Mouse (Mus musculus) myocyte (in vitro differentiated cells): ENCODE measurements around the gene Gpr158. TPM values are rescaled to one million over a fixed set of nuclear protein-coding genes. Genes with fewer than 3 reads are reported as not detected.

ENCODE experiments used
- H3K27me3 ChIP-seq: one replicate; pipeline ENCODE4 v1.6.1; 2011; ENCODE audit not compliant: control insufficient read depth, insufficient read depth, insufficient read length
- H3K36me3 ChIP-seq: one replicate; pipeline ENCODE4 v1.6.1; 2011; ENCODE audit not compliant: control insufficient read depth, insufficient read depth
- H3K4me2 ChIP-seq: one replicate; pipeline ENCODE4 v1.6.1; 2011; ENCODE audit warnings: low read depth, control low read depth
- H3K4me3 ChIP-seq: one replicate; pipeline ENCODE4 v1.5.1; 2011; ENCODE audit warnings: mild to moderate bottlenecking, control low read depth, moderate library complexity
- H3K79me2 ChIP-seq: one replicate; pipeline ENCODE4 v1.6.1; 2011; ENCODE audit not compliant: control insufficient read depth, insufficient read depth
- H3ac ChIP-seq: one replicate; pipeline ENCODE4 v1.6.1; 2011; ENCODE audit not compliant: control insufficient read depth, insufficient read length
- CEBPB ChIP-seq: IDR thresholded peaks from 2 replicates; pipeline ENCODE4 v1.6.1; 2011; ENCODE audit warnings: mild to moderate bottlenecking, moderate library complexity; ENCODE audit not compliant: poor library complexity, insufficient read depth, severe bottlenecking
- E2F4 ChIP-seq: IDR thresholded peaks from one replicate; pipeline ENCODE4 v1.6.1; 2011; ENCODE audit warnings: mild to moderate bottlenecking, control low read depth, moderate library complexity; ENCODE audit not compliant: insufficient read depth
- MAX ChIP-seq: IDR thresholded peaks from one replicate; pipeline ENCODE4 v1.6.1; 2011; ENCODE audit warnings: low read depth, mild to moderate bottlenecking, control low read depth
- MYOD1 ChIP-seq, 3 experiments: IDR thresholded peaks; one replicate each; pipeline ENCODE4 v1.6.1; 2011; ENCODE audit warnings: control low read depth in 2 of 3, low read depth in 2 of 3, mild to moderate bottlenecking in 2 of 3, moderate library complexity in 1 of 3; ENCODE audit not compliant: insufficient read length in 2 of 3, control insufficient read depth in 1 of 3
- MYOG ChIP-seq, 3 experiments: IDR thresholded peaks; one replicate each; pipeline ENCODE4 v1.6.1; 2011; ENCODE audit warnings: control low read depth in 2 of 3, low read depth in 2 of 3, mild to moderate bottlenecking in 2 of 3; ENCODE audit not compliant: insufficient read length in 2 of 3, control insufficient read depth in 1 of 3, insufficient read depth in 1 of 3
- POLR2A ChIP-seq: IDR thresholded peaks from one replicate; pipeline ENCODE4 v1.6.1; 2011; ENCODE audit warnings: low read depth, mild to moderate bottlenecking, control low read depth, moderate library complexity; ENCODE audit not compliant: insufficient read length
- POLR2AphosphoS2 ChIP-seq: IDR thresholded peaks from one replicate; pipeline ENCODE4 v1.6.1; 2011; ENCODE audit warnings: low read depth, control low read depth; ENCODE audit not compliant: insufficient read length
- REST ChIP-seq: IDR thresholded peaks from one replicate; pipeline ENCODE4 v1.6.1; 2011; ENCODE audit warnings: mild to moderate bottlenecking, control low read depth, moderate library complexity; ENCODE audit not compliant: insufficient read depth, insufficient read length
- SRF ChIP-seq: IDR thresholded peaks from one replicate; pipeline ENCODE4 v1.6.1; 2011; ENCODE audit warnings: low read depth; ENCODE audit not compliant: control insufficient read depth, insufficient read length
- TCF12 ChIP-seq: IDR thresholded peaks from one replicate; pipeline ENCODE4 v1.6.1; 2011; ENCODE audit warnings: mild to moderate bottlenecking, control low read depth; ENCODE audit not compliant: poor library complexity, insufficient read depth, severe bottlenecking
- TCF3 ChIP-seq: IDR thresholded peaks from one replicate; pipeline ENCODE4 v1.6.1; 2011; ENCODE audit warnings: low read depth, control low read depth; ENCODE audit not compliant: insufficient read length
- USF1 ChIP-seq: IDR thresholded peaks from one replicate; pipeline ENCODE4 v1.6.1; 2011; ENCODE audit warnings: low read depth, mild to moderate bottlenecking, control low read depth, moderate library complexity
- polyA plus RNA-seq: library from polyadenylated mRNA; unstranded; fragments of >200 nt; fragmentation: generic; extraction: Trizol; gene quantifications from one replicate; pipeline ENCODE4 v1.2.1, GENCODE M21; 2012; ENCODE audit warnings: missing spikeins

Gene Gpr158
- polyA plus RNA-seq, 1 experiment, result not detected

GRCm38 (mm10) chr2:21810431-21810830, 443.1 kb downstream of the Gpr158 start:
- Histone ChIP-seq H3K4me3 (no peak overlapping the region), H3K36me3 (no peaks in the 10 kb centered on the region), H3K27me3 (no peaks in the 10 kb centered on the region), H3K79me2 (no peaks in the 10 kb centered on the region), H3ac (no peak overlapping the region), H3K4me2 (no peak overlapping the region)
- TF ChIP-seq SRF, result no peak
- no peak for TF ChIP-seq TCF3
- no peak for TF ChIP-seq POLR2AphosphoS2
- no peak for TF ChIP-seq POLR2A
- TF ChIP-seq MYOG (IDR thresholded peaks at IDR 0.05; ENCODE audit: control insufficient read depth in 1 of 3, insufficient read depth in 1 of 3, insufficient read length in 2 of 3, low read depth in 2 of 3), result no peak
- no peak for TF ChIP-seq REST
- TF ChIP-seq CEBPB, result no peak
- TF ChIP-seq E2F4, result no peak
- no peak for TF ChIP-seq USF1
- TF ChIP-seq TCF12, result no peak
- TF ChIP-seq MAX, result no peak
- no peak for TF ChIP-seq MYOD1 (IDR thresholded peaks at IDR 0.05; ENCODE audit: control insufficient read depth in 1 of 3, insufficient read length in 2 of 3, low read depth in 2 of 3)

DNA sequence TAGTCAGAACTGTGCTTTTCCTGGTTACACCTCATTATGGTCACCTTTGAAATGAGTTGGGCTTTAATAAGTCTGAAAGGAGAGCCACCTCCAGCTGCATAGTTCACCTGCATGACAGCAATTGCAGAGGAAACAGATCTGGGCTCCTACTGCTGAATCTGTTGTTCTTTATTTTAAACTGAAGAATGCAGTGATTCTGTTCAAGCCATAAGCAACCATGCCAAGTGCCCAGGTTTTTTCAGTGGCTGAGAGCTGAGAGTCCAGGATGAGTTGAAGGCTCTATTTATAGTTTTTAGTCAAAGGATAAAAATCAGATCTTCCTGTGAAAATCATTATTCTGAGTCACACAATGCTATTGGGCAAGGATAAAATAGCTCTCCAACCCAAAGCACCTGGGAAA, 496.7 kb downstream of the Gpr158 start:
- no peaks in the 10 kb centered on the region for H3K36me3 ChIP-seq
- H3K4me3 ChIP-seq, result no peak overlapping the region
- no peak overlapping the region for H3K4me2 ChIP-seq
- no peaks in the 10 kb centered on the region for H3K79me2 ChIP-seq
- no peaks in the 10 kb centered on the region for H3K27me3 ChIP-seq
- no peak overlapping the region for H3ac ChIP-seq
- TF ChIP-seq TCF3 (no peak), MAX (no peak), REST (no peak), SRF (no peak), POLR2AphosphoS2 (no peak), MYOG (IDR thresholded peaks at IDR 0.05; ENCODE audit: control insufficient read depth in 1 of 3, insufficient read depth in 1 of 3, insufficient read length in 2 of 3, low read depth in 2 of 3) (no peak), MYOD1 (IDR thresholded peaks at IDR 0.05; ENCODE audit: control insufficient read depth in 1 of 3, insufficient read length in 2 of 3, low read depth in 2 of 3) (no peak), POLR2A (no peak), CEBPB (no peak)

Other genes starting within 250 kb of the Gpr158 start
- 1.0 TPM for gene Enkur, start 162.2 kb upstream of the Gpr158 start, polyA plus RNA-seq
- 3.6 TPM for gene Thnsl1, start 161.8 kb upstream of the Gpr158 start, polyA plus RNA-seq